Mouse (Mus musculus): ENCODE measurements at regions not wholly inside any gene's neighbourhood (a gene's known extent, or its start where the extent isn't known, plus 50 kb on each side); places are given as distances from the start of the nearest gene placed in this dataset.

DNA sequence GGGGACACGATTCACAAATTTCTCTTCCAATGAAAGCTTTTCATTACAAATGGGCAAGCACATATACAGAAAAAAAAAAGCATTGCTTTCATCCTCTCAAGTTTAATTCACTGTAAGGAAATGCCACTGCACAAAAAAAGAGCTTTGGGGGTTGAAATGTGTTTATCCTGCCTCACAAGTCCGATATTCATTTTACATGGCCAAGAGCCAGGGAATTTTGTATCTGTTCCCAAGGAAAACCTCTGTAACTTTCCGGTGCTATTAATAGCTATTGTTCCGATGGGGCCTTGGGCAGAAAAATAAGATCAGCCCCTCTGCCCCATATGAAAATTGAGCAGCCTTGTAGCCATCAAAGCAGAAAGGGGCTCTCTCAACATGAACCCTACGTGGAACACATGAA is 465.9 kb upstream of the Mki67 start:
- no peaks in the 10 kb centered on the region for H3K27me3 ChIP-seq (ENCODE audit: control insufficient read depth, insufficient read depth, low read length)
- H3K4me1 ChIP-seq (ENCODE audit: control insufficient read depth, insufficient read depth, low read length) = peaks cover 5% of the 10 kb centered on the region
- intact Hi-C loops (cut with DNase I) = no loop called here
- H3K36me3 ChIP-seq (ENCODE audit: control insufficient read depth, insufficient read depth, low read length) = peaks cover 4% of the 10 kb centered on the region
- DNase-seq = no peak
- no peak for TF ChIP-seq CTCF (IDR thresholded peaks at IDR 0.05)
- no peak for TF ChIP-seq POLR2A (IDR thresholded peaks at IDR 0.05; ENCODE audit: insufficient read depth, low read depth, low read length)
- TF ChIP-seq EP300 (IDR thresholded peaks at IDR 0.05; ENCODE audit: insufficient read depth, low read depth, low read length) = no peak
- H3K27ac ChIP-seq = no peak overlapping the region
- H3K9ac ChIP-seq (ENCODE audit: low read depth, low read length) = no peak overlapping the region
- no peaks in the 10 kb centered on the region for H3K79me2 ChIP-seq (replicated peaks; ENCODE audit: control insufficient read depth, insufficient read depth, low read length)
- no peak overlapping the region for H3K4me3 ChIP-seq
- 23% methylated on average over 5 of the region's 5 CpGs for WGBS

DNA sequence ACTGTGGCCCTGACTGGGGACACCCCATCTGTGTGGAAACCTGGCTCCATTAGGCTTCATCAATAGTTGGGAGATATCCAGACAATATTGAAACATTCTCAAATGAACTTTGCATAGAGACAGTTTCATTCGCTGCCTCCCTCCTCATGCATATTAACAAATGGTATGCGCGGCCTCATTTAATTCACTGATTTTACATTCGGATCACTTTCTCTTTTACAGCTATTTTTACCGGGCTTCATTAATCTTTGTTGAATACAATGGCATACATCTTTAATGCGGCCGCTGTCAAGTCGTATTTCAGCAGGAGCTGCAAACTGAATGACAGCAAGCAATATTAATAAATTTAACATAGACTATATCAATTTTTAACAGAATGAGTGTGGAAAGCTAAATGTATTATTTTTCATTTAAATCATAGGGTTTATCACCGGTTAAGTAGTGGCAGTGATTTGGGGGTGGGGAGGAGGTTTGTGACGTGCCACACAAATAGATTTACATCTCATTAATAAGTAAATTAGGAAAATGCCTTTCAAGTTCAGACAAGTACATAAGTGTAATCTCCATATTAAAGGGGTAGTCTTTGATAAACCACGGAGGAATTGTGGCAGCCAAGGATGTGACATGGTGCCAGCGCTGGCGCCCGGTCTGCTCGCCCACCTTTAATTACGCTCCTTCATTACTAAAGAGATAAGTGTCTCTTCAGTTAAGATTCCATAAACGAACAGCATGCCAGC is 480.4 kb upstream of the Mki67 start:
- Histone ChIP-seq H3K4me1 (ENCODE audit: control insufficient read depth, insufficient read depth, low read length) (no peaks in the 10 kb centered on the region; the same call in 1 of the 2 replicates), H3K36me3 (ENCODE audit: control insufficient read depth, insufficient read depth, low read length) (no peaks in the 10 kb centered on the region; the same call in 1 of the 2 replicates), H3K9ac (ENCODE audit: low read depth, low read length) (no peak overlapping the region), H3K27ac (no peak overlapping the region), H3K79me2 (replicated peaks; ENCODE audit: control insufficient read depth, insufficient read depth, low read length) (no peaks in the 10 kb centered on the region), H3K27me3 (ENCODE audit: control insufficient read depth, insufficient read depth, low read length) (no peaks in the 10 kb centered on the region), H3K4me3 (no peak overlapping the region)
- 88% methylated on average over 17 of the region's 17 CpGs for WGBS
- intact Hi-C loops (cut with DNase I) = no loop called here
- TF ChIP-seq EP300 (IDR thresholded peaks at IDR 0.05; ENCODE audit: insufficient read depth, low read depth, low read length) = no peak
- TF ChIP-seq CTCF (IDR thresholded peaks at IDR 0.05) = no peak
- no peak for TF ChIP-seq POLR2A (IDR thresholded peaks at IDR 0.05; ENCODE audit: insufficient read depth, low read depth, low read length)
- DNase-seq = no peak

GRCm38 (mm10) chr7:136208879-136209278 is 492.7 kb upstream of the Mki67 start:
- Histone ChIP-seq H3K79me2 (replicated peaks; ENCODE audit: control insufficient read depth, insufficient read depth, low read length) (no peaks in the 10 kb centered on the region), H3K36me3 (ENCODE audit: control insufficient read depth, insufficient read depth, low read length) (no peaks in the 10 kb centered on the region), H3K27me3 (ENCODE audit: control insufficient read depth, insufficient read depth, low read length) (no peaks in the 10 kb centered on the region), H3K4me3 (no peak overlapping the region), H3K4me1 (ENCODE audit: control insufficient read depth, insufficient read depth, low read length) (no peaks in the 10 kb centered on the region; the same call in 1 of the 2 replicates), H3K9ac (ENCODE audit: low read depth, low read length) (no peak overlapping the region), H3K27ac (no peak overlapping the region)
- no peak for DNase-seq
- intact Hi-C loops (cut with DNase I) = no loop called here
- TF ChIP-seq POLR2A (IDR thresholded peaks at IDR 0.05; ENCODE audit: insufficient read depth, low read depth, low read length) = no peak
- TF ChIP-seq CTCF (IDR thresholded peaks at IDR 0.05) = no peak
- no peak for TF ChIP-seq EP300 (IDR thresholded peaks at IDR 0.05; ENCODE audit: insufficient read depth, low read depth, low read length)
- 95% methylated on average over 12 of the region's 12 CpGs for WGBS

DNA sequence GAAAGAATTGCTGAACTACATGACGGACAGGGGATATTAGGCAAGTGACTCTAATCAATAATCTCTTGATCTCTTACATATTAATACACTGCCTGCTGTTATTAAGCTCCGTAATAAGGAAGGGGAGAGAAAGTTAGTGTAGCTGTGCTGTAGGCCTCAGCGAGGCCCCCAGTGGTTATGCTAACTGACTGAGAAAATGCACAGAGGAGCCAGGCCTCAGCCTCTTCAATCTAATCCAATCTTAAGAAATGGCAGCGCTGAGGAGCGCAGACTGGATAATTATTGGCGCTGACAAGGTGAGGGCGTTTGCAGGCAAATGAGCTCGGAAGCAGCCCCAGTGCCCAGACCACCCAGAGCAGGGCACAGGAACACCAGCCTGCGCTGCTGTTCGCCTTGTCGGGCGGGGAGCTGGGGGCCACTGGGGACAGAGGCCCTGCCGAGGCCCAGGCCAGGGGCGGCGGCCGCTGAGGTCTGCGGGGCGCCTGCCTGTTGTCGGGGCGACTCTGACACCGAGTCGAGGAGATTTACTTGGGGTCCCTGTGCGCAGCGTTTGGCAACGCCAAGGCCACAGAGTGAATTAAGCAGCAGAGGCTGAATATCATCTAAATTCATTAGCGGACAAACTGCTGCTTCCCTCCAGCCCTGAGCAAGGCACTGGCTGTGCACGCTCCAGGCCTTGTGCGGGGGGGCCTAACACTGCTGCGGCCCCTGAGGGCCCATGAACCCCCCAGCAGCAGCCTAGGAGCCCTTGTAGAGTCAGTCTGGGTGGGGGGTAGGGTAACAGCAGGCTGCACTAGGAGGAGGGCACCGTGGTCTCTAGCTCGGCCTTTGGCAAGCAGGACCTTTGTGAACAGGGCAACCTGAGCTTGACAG is 493.4 kb upstream of the Mki67 start:
- intact Hi-C loops (cut with DNase I) = no loop called here
- Histone ChIP-seq H3K4me3 (no peak overlapping the region), H3K27me3 (ENCODE audit: control insufficient read depth, insufficient read depth, low read length) (no peaks in the 10 kb centered on the region), H3K4me1 (ENCODE audit: control insufficient read depth, insufficient read depth, low read length) (no peaks in the 10 kb centered on the region; the same call in 1 of the 2 replicates), H3K27ac (no peak overlapping the region), H3K79me2 (replicated peaks; ENCODE audit: control insufficient read depth, insufficient read depth, low read length) (no peaks in the 10 kb centered on the region), H3K9ac (ENCODE audit: low read depth, low read length) (no peak overlapping the region), H3K36me3 (ENCODE audit: control insufficient read depth, insufficient read depth, low read length) (no peaks in the 10 kb centered on the region)
- TF ChIP-seq EP300 (IDR thresholded peaks at IDR 0.05; ENCODE audit: insufficient read depth, low read depth, low read length) (no peak), POLR2A (IDR thresholded peaks at IDR 0.05; ENCODE audit: insufficient read depth, low read depth, low read length) (no peak), CTCF (IDR thresholded peaks at IDR 0.05) (no peak)
- no peak for DNase-seq
- WGBS = 77% methylated on average over 31 of the region's 31 CpGs

- Histone ChIP-seq H3K4me1 (ENCODE audit: control insufficient read depth, insufficient read depth, low read length) (no peaks in the 10 kb centered on the region; the same call in 1 of the 2 replicates), H3K9ac (ENCODE audit: low read depth, low read length) (no peak overlapping the region), H3K36me3 (ENCODE audit: control insufficient read depth, insufficient read depth, low read length) (no peaks in the 10 kb centered on the region), H3K4me3 (no peak overlapping the region), H3K79me2 (replicated peaks; ENCODE audit: control insufficient read depth, insufficient read depth, low read length) (no peaks in the 10 kb centered on the region), H3K27ac (no peak overlapping the region), H3K27me3 (ENCODE audit: control insufficient read depth, insufficient read depth, low read length) (no peaks in the 10 kb centered on the region)
- DNase-seq = peak; percentile 32 to 66
- 36% methylated on average over 8 of the region's 8 CpGs for WGBS
- intact Hi-C loops (cut with DNase I) = no loop called here
- TF ChIP-seq POLR2A (IDR thresholded peaks at IDR 0.05; ENCODE audit: insufficient read depth, low read depth, low read length) (no peak), EP300 (IDR thresholded peaks at IDR 0.05; ENCODE audit: insufficient read depth, low read depth, low read length) (0 out of 2 replicates have a peak, but pooled peaks have one; percentile 58)
Measured at GRCm38 (mm10) chr7:136212492-136212891, 496.3 kb upstream of the Mki67 start.
